Mouse (Mus musculus) T-helper 2 cell (primary cell): ENCODE measurements around the gene Myo15b.

ENCODE experiments used
- in situ Hi-C: fragments of 300-600 bp; cut with MboI, MseI; formaldehyde crosslinking; loops from one replicate; pipeline ENCODE4 v1.15.1; 2025; ENCODE audit warnings: high pct_unique_total_duplicates

Gene Myo15b

DNA sequence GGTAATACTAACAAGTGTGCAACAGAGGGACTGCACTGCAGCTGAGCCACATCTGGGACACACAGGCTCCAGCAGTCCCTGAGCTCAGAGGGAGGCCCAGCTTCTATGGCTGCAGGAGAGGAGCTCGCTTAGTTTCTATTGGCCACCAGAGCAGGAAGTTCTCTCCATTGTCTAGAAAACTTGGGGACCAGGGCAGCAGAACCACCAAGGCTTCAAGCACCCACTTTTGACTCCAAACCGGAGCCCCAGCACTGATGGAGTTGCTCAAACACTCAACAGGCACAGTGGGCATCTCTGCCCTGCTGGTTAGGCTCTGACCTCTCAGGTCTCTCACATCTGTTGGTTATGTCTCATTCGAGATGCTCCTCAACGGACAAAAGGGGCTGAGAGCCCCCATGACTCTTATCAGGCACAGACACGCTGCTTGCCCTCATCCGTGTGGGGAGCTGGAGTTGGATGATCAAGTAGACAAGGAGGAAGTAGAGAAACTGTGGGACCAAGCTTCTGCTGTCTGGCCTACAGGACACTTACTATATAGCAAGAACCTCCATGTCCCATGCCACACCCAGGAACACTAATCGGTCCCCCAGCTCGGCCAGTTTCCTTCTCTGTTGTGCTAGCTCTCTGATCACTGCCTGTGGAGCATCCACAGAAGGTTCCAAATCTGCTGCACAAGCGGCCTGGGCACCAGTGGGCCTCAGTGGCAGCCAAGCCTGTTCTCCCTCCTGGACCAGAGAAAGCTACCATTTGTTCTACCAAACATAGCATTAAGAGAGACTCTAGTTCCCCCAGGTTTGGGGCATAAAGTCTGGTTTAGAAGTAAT lies 43.3 kb downstream of the Myo15b start:
- in situ Hi-C loops = no loop called here

DNA sequence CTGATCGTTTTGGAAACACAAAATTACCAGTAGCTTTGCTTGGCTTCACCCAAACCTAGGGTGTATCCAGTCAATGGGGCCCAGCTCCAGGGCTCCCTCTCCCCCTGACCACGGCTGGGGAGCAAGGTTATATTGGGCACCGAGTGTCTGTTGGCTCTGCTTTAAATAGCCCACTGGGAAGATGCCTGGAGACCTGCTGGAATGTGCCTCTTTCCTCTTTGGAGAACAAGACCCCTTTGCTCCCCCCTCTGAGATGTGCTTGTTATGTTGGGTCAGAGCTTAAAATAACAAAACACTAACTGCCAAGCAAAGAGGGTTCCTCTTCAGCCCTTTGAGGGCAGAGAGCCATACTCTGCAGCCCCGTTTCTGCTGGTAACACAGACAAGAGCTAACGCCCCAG lies 44.0 kb downstream of the Myo15b start:
- in situ Hi-C loops = no loop called here

- in situ Hi-C loops = no loop called here
Measured at GRCm38 (mm10) chr11:115902831-115903230, 44.6 kb downstream of the Myo15b start.

DNA sequence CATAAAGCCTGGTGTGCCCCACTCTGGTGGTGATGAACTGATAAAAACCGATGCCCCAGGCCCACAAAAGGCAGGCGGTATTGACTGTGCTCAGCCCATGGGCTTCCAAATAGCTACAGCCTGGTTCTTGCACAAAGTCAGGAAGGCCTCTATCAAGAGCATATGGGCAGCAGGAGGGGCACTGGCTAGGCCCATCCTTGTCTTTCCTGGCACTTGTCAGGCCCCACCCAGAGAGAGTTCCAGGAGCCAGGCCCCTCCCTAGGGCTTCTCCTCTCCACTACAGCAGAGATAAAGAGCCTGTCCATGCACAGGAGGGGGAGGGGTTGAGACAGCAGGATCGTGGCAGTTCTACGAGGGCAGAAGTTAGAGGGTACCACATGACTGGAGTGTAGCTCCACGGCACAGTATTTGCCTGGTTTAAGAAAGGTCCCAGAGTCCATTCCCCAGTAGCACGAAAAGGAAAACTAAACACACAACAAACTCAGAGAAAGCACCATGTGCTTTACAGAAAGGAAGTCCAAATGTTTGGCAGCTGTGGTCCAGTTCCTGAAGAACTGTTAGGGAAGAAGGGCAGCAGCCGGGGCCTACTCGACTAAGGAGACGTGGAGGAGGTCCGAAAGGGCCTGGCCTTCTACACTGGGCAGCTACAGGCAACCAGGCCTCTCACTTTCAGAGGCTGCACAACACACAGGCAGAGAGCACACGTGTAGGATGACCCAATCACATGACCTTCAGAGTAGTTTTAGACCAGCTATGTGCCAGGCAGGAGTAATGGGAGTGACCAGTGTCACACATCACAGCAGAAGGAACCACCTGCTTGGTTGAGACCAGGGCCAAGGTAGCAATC lies 45.4 kb downstream of the Myo15b start:
- in situ Hi-C loops = no loop called here

GRCm38 (mm10) chr11:115904231-115904955 lies 46.2 kb downstream of the Myo15b start:
- in situ Hi-C loops = no loop called here

- in situ Hi-C loops = no loop called here
Measured at GRCm38 (mm10) chr11:115904956-115905790, 47.0 kb downstream of the Myo15b start.

DNA sequence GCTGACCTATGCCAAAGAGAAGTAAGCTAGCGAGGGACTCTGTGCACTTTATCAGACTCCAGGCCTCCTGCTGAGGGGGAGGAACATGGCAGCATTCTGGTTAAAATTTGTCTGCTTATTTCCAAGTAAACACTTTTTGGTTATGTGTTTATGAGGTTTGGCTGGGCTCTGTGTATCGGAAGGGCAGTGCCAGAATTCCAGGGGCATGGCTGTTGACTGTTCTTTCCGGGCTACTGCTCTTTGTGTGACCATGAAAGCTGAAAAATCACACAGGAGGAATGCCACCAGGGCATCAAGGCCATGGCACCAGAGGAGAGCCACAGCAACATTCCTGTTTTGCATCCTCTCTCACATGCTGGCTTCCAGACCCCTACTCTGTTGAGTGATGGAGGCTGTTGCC lies 47.9 kb downstream of the Myo15b start:
- in situ Hi-C loops = no loop called here

DNA sequence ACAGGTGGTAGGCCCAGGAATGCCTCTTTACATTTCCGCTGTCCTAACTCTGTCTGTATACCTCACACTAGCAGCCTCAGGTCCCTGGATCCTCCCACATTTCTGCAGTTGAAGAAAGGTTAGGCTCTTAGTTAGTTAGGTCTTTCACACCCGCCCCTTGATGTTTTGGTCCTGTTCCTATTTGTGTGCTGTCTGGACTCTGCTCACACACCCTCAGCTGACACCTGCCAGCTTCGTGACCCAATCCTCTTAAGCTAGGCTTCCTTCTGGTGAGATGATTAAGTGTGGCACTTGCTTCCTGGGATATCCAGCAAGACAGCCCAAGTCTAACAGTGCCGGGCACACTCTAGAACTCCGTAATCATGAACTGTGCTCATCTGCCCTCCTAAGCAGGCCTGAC lies 48.3 kb downstream of the Myo15b start:
- in situ Hi-C loops = no loop called here

DNA sequence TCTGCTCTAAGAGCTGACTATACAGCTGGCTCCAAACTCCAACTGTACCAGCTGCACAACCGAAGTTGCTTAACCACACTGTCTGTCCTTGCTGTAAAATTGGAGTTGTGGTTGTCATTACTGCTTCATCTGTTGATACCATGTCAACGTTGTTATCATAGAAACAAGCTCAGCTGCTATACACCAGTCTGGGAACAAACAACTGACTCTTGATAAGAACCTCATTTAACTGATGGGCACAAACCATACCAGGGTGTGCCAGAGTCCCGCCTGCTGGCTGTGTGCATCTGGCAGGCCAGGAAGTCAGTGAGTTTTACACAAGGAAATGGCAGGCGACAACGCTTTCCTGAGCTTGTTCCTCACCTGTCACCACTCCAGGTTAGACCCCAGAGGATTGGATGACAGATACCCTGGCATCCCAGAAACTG lies 52.9 kb downstream of the Myo15b start:
- in situ Hi-C loops = no loop called here

GRCm38 (mm10) chr11:115911632-115912376 lies 53.6 kb downstream of the Myo15b start, which contains the start of gene Smim6:
Gene Smim6 (plus strand): TSS chr11:115912017.
- in situ Hi-C loops = no loop called here

DNA sequence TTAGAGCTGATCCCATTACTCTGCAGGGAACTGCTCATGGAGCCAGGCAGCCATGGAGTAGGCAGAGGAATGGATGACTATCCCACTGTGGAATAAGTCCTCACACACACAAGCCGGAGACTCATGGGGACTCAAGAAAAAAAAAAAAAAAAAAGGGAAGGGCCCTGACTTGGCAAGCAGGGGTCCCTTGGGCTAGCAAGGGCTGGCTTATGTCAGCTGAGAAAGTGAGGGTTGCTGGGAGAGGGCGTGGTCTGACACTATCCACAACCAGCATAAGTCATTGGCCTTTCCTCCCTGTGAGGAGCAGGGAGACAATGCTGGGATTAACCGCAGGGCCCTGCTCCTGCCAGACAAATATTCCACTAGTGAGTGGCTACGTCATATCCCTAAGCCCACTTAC lies 58.4 kb downstream of the Myo15b start:
- in situ Hi-C loops = no loop called here

DNA sequence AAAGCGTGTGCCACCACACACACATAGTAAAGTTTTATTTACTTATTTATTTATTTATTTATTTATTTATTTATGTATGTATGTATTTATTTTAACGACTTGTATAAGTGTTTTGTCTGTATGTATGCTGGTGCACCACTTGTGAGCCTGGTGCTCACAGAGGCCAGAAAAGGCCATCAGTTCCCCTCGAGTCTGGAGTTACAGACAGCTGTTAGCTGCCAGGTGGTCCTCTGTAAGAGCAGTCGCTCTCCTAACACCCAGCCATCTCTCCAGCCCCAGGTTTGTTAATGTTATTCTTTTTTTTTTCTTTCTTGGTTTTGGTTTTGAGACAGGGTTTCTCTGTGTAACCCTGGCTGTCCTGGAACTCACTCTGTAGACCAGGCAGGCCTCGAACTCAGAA lies 60.4 kb downstream of the Myo15b start:
- in situ Hi-C loops = no loop called here

DNA sequence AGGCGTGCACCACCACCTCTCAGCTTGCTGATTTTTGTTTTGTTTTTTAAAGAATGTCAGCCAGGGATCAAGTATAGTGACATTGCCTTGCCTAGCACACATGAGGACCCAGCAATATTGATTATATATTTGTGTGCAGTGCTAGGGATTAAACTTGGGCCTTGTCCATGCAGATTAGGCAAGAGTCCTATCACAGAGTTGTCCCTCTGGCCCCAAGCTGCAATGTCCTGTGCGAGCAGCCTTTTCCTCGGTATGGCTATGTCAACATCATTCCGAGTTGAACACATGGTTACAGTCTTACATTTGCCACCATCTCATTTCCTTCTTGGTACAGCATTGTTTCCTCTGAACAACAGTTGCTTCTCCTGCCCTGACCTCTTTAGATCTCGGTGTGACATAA lies 60.9 kb downstream of the Myo15b start:
- in situ Hi-C loops = no loop called here

DNA sequence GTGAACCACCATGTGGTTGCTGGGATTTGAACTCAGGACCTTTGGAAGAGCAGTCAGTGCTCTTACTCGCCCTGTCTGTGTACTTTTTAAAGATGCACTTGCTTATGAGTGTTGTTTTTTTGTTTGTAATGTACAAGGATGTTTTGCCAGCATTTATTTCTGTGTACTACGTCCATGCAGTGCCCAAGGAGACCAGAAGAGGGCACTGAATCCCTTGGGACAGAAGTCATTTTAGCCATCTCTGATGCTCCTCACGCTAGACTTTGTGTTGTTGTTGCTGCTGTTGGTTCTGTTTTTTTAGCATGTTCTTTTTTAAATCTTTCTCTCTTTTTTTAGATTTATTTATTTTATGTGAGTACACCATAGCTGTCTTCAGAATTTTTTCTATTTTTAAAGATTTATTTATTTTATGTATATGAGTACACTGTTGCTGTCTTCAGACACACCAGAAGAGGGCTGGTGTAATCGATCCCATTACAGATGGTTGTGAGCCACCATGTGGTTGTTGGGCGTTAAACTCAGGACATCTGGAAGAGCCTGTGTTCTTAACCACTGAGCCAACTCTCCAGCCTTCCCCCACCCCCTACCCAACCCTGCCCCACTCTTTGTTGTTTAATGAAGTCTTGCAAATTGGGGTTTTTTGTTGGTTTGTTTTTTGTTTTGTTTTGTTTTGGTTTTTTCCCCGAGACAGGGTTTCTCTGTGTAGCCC lies 62.1 kb downstream of the Myo15b start:
- in situ Hi-C loops = no loop called here

GRCm38 (mm10) chr11:115921986-115922385 lies 63.8 kb downstream of the Myo15b start:
- in situ Hi-C loops = no loop called here

DNA sequence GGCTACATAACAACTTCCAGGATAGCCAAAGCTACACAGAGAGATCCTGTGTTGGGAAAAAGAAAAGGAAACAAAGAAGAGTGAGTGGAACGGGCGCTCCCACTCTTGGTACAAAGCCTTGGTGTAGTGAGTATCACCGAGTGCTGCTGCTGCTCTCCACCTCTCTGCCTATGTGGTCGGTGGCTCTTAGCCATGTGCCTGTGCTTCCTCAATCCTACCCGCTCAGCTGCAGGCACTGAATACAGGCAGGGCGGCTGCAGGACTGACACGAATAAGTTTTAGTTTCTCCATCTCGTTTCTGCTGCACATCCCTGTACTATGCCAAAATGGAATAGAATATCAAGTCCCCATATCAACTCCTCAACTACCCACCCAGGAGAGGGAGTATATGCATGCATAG lies 70.8 kb downstream of the Myo15b start:
- in situ Hi-C loops = no loop called here

DNA sequence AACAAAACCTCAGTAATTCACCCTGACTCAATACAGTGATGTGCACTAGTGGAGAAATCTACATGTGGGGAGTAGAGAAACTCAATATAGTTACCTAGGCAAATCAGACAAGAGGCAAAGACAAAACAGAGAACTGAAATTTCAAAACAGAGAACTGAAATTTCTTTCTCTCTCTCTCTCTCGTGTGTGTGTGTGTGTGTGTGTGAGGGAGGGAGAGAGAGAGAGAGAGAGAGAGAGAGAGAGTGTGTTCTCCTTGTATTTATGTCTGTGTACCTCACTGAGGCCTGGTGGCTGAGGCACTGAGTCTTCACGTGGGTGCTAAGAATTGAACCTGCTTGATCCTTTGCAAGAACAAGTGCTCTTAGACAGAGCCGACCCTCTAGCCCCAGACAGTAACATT lies 71.6 kb downstream of the Myo15b start:
- in situ Hi-C loops = loop anchor here (5.0 kb wide), 1 partner anchor 82 kb away; the partner anchor contains the start of gene Galk1

- in situ Hi-C loops = loop anchor here (5.0 kb wide), 1 partner anchor 81 kb away; the partner anchor contains the start of gene Galk1
Measured at GRCm38 (mm10) chr11:115931235-115931634, 73.0 kb downstream of the Myo15b start.

DNA sequence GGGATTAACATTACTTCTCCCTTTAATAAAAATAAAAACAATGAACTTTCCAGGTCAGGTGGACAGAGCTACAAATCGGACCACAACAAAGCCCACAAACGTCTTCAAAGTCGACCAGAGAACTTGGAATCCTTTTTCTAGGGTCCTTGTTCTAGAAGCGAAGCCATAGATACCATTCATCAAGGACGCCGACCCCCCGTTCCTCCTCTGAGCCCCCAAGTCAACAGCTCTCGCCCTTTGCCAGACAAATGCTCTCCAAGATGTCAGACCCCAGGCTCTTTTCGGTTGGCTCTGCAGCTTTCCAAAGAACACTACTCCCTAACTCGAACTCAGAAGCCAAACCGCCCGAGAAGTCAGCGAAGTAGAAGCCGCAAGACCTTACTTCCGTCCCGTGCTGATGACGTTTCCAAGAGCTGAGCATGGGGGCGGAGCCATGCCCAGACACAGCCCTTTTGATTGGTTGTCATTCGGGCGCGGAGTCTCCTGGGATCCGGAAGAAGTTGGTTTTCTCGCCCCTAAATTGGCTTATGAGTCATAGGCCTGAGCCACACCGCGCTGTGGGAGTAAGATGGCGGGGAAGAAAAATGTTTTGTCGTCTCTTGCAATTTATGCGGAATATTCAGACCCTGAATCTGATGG lies 75.0 kb downstream of the Myo15b start, which contains the start of the genes Sap30bp and Recql5:
Gene Sap30bp, plus strand, starts transcription at position 175 of the 639 bp plus-strand sequence.
Gene Recql5, minus strand, starts transcription at position 370 of the 639 bp plus-strand sequence.
- in situ Hi-C loops = loop anchor here (5.0 kb wide), 1 partner anchor 79 kb away; the partner anchor contains the start of gene Galk1
